Mouse (Mus musculus): ENCODE measurements at regions not wholly inside any gene's neighbourhood (a gene's known extent, or its start where the extent isn't known, plus 50 kb on each side); places are given as distances from the start of the nearest gene placed in this dataset.

GRCm38 (mm10) chr2:159584641-159585040 lies 749.3 kb downstream of the Gm826 start:
- Histone ChIP-seq H3K9me3 (replicated peaks; ENCODE audit: control insufficient read depth, insufficient read depth, low read length, poor library complexity, severe bottlenecking) (no peaks in the 10 kb centered on the region), H3K9ac (ENCODE audit: low read depth, poor library complexity, severe bottlenecking) (no peak overlapping the region)
- TF ChIP-seq POLR2A (IDR thresholded peaks at IDR 0.05; ENCODE audit: insufficient read depth, low read length) (no peak), EP300 (IDR thresholded peaks at IDR 0.05; ENCODE audit: insufficient read depth, low read depth, low read length) (no peak)

DNA sequence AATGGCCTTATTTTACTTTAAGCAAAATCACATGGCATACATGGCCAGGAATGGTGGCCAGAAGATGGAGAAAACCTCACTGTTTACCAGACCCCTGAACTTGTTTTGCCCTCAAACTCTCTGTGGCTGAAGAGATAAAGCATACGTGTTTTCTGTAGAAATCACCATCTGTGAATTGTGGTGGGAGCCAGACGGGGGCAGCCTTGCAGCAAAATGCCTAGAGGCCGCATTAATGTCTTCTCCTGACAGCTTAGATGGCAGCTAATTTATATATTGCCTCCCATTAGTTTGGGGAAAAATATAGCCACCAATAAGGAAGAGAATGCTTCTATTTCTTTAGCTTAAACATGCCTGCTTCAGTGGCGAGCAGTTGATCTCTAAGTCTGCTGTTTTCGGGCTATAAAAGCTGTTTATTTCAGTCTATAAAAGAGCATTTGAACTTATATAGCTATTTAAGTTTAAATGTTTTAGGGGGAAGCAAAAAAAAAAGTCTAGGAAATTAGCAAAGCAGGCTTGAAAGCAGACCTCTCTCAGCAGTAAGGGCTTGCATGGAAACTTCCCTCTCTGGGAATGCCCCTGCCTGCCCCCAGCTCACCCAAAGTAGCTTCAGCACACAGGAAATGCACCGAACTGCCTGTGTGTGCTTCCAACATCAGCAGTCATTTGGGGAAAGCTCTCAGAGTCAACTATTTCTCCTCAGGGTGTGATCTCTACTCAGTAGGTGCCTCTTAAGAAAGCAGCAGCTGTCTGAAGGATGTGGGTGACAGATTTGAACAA lies 747.1 kb downstream of the Gm826 start:
- Histone ChIP-seq H3K9ac (ENCODE audit: low read depth, poor library complexity, severe bottlenecking) (no peak overlapping the region), H3K27me3 (ENCODE audit: control insufficient read depth, insufficient read depth, low read length, poor library complexity, severe bottlenecking) (no peaks in the 10 kb centered on the region), H3K27ac (ENCODE audit: insufficient read depth, low read length) (no peak overlapping the region), H3K4me3 (ENCODE audit: low read depth, low read length) (no peak overlapping the region), H3K4me1 (ENCODE audit: control insufficient read depth, insufficient read depth, low read length) (no peaks in the 10 kb centered on the region), H3K9me3 (replicated peaks; ENCODE audit: control insufficient read depth, insufficient read depth, low read length, poor library complexity, severe bottlenecking) (no peaks in the 10 kb centered on the region), H3K36me3 (ENCODE audit: control insufficient read depth, insufficient read depth, low read length, poor library complexity, severe bottlenecking) (no peaks in the 10 kb centered on the region)
- TF ChIP-seq CTCF (IDR thresholded peaks at IDR 0.05; ENCODE audit: low read depth, low read length), result no peak

More at GRCm38 (mm10) chr2:159584641-159585040, 749.3 kb downstream of the Gm826 start:
- Histone ChIP-seq H3K36me3 (ENCODE audit: control insufficient read depth, insufficient read depth, low read length, poor library complexity, severe bottlenecking) (no peaks in the 10 kb centered on the region), H3K4me3 (ENCODE audit: low read depth, low read length) (no peak overlapping the region), H3K27me3 (ENCODE audit: control insufficient read depth, insufficient read depth, low read length, poor library complexity, severe bottlenecking) (no peaks in the 10 kb centered on the region), H3K4me1 (ENCODE audit: control insufficient read depth, insufficient read depth, low read length) (no peaks in the 10 kb centered on the region), H3K27ac (ENCODE audit: insufficient read depth, low read length) (no peak overlapping the region)

GRCm38 (mm10) chr2:159591396-159592124 lies 742.4 kb downstream of the Gm826 start:
- H3K27me3 ChIP-seq (ENCODE audit: control insufficient read depth, insufficient read depth, low read length, poor library complexity, severe bottlenecking), result no peaks in the 10 kb centered on the region
- no peaks in the 10 kb centered on the region for H3K9me3 ChIP-seq (replicated peaks; ENCODE audit: control insufficient read depth, insufficient read depth, low read length, poor library complexity, severe bottlenecking)
- no peaks in the 10 kb centered on the region for H3K36me3 ChIP-seq (ENCODE audit: control insufficient read depth, insufficient read depth, low read length, poor library complexity, severe bottlenecking)
- no peak overlapping the region for H3K4me3 ChIP-seq (ENCODE audit: low read depth, low read length)
- no peaks in the 10 kb centered on the region for H3K4me1 ChIP-seq (ENCODE audit: control insufficient read depth, insufficient read depth, low read length)
- no peak overlapping the region for H3K9ac ChIP-seq (ENCODE audit: low read depth, poor library complexity, severe bottlenecking)
- H3K27ac ChIP-seq (ENCODE audit: insufficient read depth, low read length), result no peak overlapping the region
- TF ChIP-seq EP300 (IDR thresholded peaks at IDR 0.05; ENCODE audit: insufficient read depth, low read depth, low read length) (no peak), CTCF (IDR thresholded peaks at IDR 0.05; ENCODE audit: low read depth, low read length) (no peak), POLR2A (IDR thresholded peaks at IDR 0.05; ENCODE audit: insufficient read depth, low read length) (no peak)

GRCm38 (mm10) chr2:159592841-159593240 lies 741.1 kb downstream of the Gm826 start:
- H3K9ac ChIP-seq (ENCODE audit: low read depth, poor library complexity, severe bottlenecking), result no peak overlapping the region
- no peaks in the 10 kb centered on the region for H3K27me3 ChIP-seq (ENCODE audit: control insufficient read depth, insufficient read depth, low read length, poor library complexity, severe bottlenecking)
- no peak overlapping the region for H3K4me3 ChIP-seq (ENCODE audit: low read depth, low read length)
- no peaks in the 10 kb centered on the region for H3K4me1 ChIP-seq (ENCODE audit: control insufficient read depth, insufficient read depth, low read length)
- no peak overlapping the region for H3K27ac ChIP-seq (ENCODE audit: insufficient read depth, low read length)
- TF ChIP-seq POLR2A (IDR thresholded peaks at IDR 0.05; ENCODE audit: insufficient read depth, low read length) (no peak), EP300 (IDR thresholded peaks at IDR 0.05; ENCODE audit: insufficient read depth, low read depth, low read length) (no peak), CTCF (IDR thresholded peaks at IDR 0.05; ENCODE audit: low read depth, low read length) (no peak)
- H3K9me3 ChIP-seq (replicated peaks; ENCODE audit: control insufficient read depth, insufficient read depth, low read length, poor library complexity, severe bottlenecking), result no peaks in the 10 kb centered on the region
- H3K36me3 ChIP-seq (ENCODE audit: control insufficient read depth, insufficient read depth, low read length, poor library complexity, severe bottlenecking), result no peaks in the 10 kb centered on the region

DNA sequence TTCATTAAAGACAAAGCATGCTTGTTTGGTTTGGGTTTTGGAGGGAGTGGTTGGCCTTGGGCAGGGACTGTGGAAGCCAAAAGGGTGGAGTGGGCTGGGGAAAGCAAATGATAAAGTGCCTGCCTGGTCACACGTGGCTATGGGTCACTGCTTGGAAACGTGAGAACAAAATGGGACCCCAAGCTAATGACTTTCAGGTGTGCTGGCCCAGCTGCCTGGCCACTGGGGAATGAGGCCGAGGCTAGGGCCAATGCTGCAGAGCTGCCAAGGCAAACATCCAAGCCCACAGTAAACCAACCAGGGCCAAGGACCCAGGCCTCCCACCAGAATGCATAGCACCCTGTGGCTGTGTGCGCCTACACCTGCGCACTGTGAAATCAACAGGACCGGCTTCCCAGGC lies 737.7 kb downstream of the Gm826 start:
- Histone ChIP-seq H3K27me3 (ENCODE audit: control insufficient read depth, insufficient read depth, low read length, poor library complexity, severe bottlenecking) (no peaks in the 10 kb centered on the region), H3K9me3 (replicated peaks; ENCODE audit: control insufficient read depth, insufficient read depth, low read length, poor library complexity, severe bottlenecking) (no peaks in the 10 kb centered on the region), H3K27ac (ENCODE audit: insufficient read depth, low read length) (no peak overlapping the region), H3K4me3 (ENCODE audit: low read depth, low read length) (no peak overlapping the region), H3K9ac (ENCODE audit: low read depth, poor library complexity, severe bottlenecking) (no peak overlapping the region), H3K4me1 (ENCODE audit: control insufficient read depth, insufficient read depth, low read length) (no peaks in the 10 kb centered on the region), H3K36me3 (ENCODE audit: control insufficient read depth, insufficient read depth, low read length, poor library complexity, severe bottlenecking) (no peaks in the 10 kb centered on the region)
- TF ChIP-seq POLR2A (IDR thresholded peaks at IDR 0.05; ENCODE audit: insufficient read depth, low read length) (no peak), CTCF (IDR thresholded peaks at IDR 0.05; ENCODE audit: low read depth, low read length) (no peak), EP300 (IDR thresholded peaks at IDR 0.05; ENCODE audit: insufficient read depth, low read depth, low read length) (no peak)

DNA sequence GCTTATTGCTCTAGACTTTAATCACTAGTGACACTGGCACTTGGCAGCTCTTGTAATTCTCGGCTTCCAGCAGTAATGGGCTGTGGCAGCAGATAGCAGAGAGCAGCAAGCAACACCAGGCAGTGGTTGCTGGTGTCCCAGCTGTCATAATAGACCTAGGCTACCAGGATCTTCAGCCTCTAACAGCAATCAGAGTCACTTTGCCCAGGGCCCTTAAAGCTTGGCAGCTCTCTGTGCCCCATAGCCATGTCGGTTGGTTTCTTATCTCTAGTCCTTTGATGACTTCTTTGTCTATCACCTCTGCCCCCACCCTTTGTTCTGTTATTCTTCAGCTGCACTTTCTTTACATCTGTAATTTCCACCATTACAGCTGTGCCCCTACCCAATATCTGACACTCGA lies 735.9 kb downstream of the Gm826 start:
- no peaks in the 10 kb centered on the region for H3K9me3 ChIP-seq (replicated peaks; ENCODE audit: control insufficient read depth, insufficient read depth, low read length, poor library complexity, severe bottlenecking)
- no peaks in the 10 kb centered on the region for H3K4me1 ChIP-seq (ENCODE audit: control insufficient read depth, insufficient read depth, low read length)
- H3K4me3 ChIP-seq (ENCODE audit: low read depth, low read length), result no peak overlapping the region
- H3K27ac ChIP-seq (ENCODE audit: insufficient read depth, low read length), result no peak overlapping the region
- TF ChIP-seq POLR2A (IDR thresholded peaks at IDR 0.05; ENCODE audit: insufficient read depth, low read length) (no peak), EP300 (IDR thresholded peaks at IDR 0.05; ENCODE audit: insufficient read depth, low read depth, low read length) (no peak), CTCF (IDR thresholded peaks at IDR 0.05; ENCODE audit: low read depth, low read length) (no peak)
- H3K36me3 ChIP-seq (ENCODE audit: control insufficient read depth, insufficient read depth, low read length, poor library complexity, severe bottlenecking), result no peaks in the 10 kb centered on the region
- no peak overlapping the region for H3K9ac ChIP-seq (ENCODE audit: low read depth, poor library complexity, severe bottlenecking)
- no peaks in the 10 kb centered on the region for H3K27me3 ChIP-seq (ENCODE audit: control insufficient read depth, insufficient read depth, low read length, poor library complexity, severe bottlenecking)

Measured in ES-Bruce4 (cell line).